Mouse (Mus musculus) hindbrain, postnatal 0 days (tissue): ENCODE measurements around the gene Fbxw5. TPM values are rescaled to one million over a fixed set of nuclear protein-coding genes. Genes with fewer than 3 reads are reported as not detected.

Experiments
- ATAC-seq: fragments of 200-750 bp; cut with Nextera tagmentation; 2 replicates; pipeline ENCODE4 v1.8.0; 2017; ENCODE audit warnings: mild to moderate bottlenecking, moderate TSS enrichment, moderate library complexity
- DNase-seq: peaks from one replicate; pipeline ENCODE4 v3.0.0-alpha.2; 2015; ENCODE audit warnings: low spot score
- H3K27ac ChIP-seq: fragments of 300-500 bp; sonication (generic); 2 replicates; pipeline ENCODE4 v1.5.1; 2014; ENCODE audit warnings: mild to moderate bottlenecking
- H3K27me3 ChIP-seq: fragments of 300-500 bp; sonication (generic); 2 replicates; pipeline ENCODE4 v1.6.1; 2014; ENCODE audit warnings: low read length, mixed read lengths; ENCODE audit not compliant: insufficient read depth
- H3K36me3 ChIP-seq: fragments of 300-500 bp; sonication (generic); 2 replicates; pipeline ENCODE4 v1.6.1; 2014; ENCODE audit warnings: low read length, mixed read lengths; ENCODE audit not compliant: insufficient read depth
- H3K4me1 ChIP-seq: fragments of 300-500 bp; sonication (generic); 2 replicates; pipeline ENCODE4 v1.6.1; 2014; ENCODE audit warnings: antibody characterized with exemption, low read length, mixed read lengths; ENCODE audit not compliant: insufficient read depth
- H3K4me2 ChIP-seq: fragments of 300-500 bp; sonication (generic); 2 replicates; pipeline ENCODE4 v1.6.1; 2014; ENCODE audit warnings: low read depth, mild to moderate bottlenecking, low read length, moderate library complexity, mixed read lengths
- H3K4me3 ChIP-seq: fragments of 300-500 bp; sonication (generic); 2 replicates; pipeline ENCODE4 v1.5.1; 2014; ENCODE audit warnings: low read length
- H3K9ac ChIP-seq: fragments of 300-500 bp; sonication (generic); replicated peaks from 2 replicates; pipeline ENCODE4 v1.6.1; 2014; ENCODE audit warnings: mild to moderate bottlenecking, low read length, moderate library complexity, mixed read lengths
- H3K9me3 ChIP-seq: fragments of 300-500 bp; sonication (generic); 2 replicates; pipeline ENCODE4 v1.6.1; 2016; ENCODE audit warnings: low read length, mixed read lengths
- CTCF ChIP-seq: IDR thresholded peaks from 2 replicates; pipeline ENCODE4 v1.5.1; 2016; ENCODE audit warnings: antibody characterized with exemption, control low read depth, low read depth
- WGBS: fragments of 180-500 bp; shearing (Covaris S2); extraction: QIAGEN DNeasy Blood & Tissue Kit; methylation state at CpG from one replicate; pipeline ENCODE4 v1.1.7; 2014; 5-methylcytosine and 5-hydroxymethylcytosine counted together
- polyA plus RNA-seq: library from polyadenylated mRNA; unstranded; fragments of >200 nt; fragmentation: Nextera tagmentation; extraction: Ambion mirVana; gene quantifications from 2 replicates; pipeline ENCODE4 v1.2.1, GENCODE M21; 2015
- total RNA-seq: library from RNA; depleted of rRNA; stranded (reverse); fragments of >200 nt; gene quantifications from 2 replicates; pipeline ENCODE4 v1.2.3, GENCODE M21; 2014

Gene Fbxw5
- total and polyA plus RNA-seq, 2 experiments from 2014 or later, result 102 to 140 TPM

DNA sequence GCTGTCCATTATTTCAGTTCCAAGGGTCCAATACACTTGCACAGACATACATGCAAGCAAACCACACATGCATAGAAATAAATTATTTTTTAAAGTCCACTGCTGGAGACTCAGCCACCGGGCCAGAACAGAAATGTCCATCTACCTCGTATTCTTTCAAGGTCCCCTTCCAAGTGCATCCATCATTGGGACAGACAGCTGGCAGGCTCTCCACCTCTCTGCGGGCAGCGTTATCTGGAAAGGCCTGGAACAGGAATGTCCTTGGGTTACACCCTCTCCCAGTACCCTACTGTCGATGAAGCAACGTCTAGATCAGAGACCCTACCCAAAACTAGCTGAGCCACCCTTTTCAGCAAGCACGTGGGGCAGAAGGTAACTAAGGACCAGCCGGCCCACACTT, 36.0 kb downstream of the Fbxw5 start:
- H3K36me3 ChIP-seq, result peaks cover 7% of the 10 kb centered on the region; the same call in 1 of the 2 replicates
- WGBS, result 93% methylated on average over 8 of the region's 8 CpGs
- H3K4me2 ChIP-seq, result no peak overlapping the region
- TF ChIP-seq CTCF, result no peak
- DNase-seq (no peak), ATAC-seq (no peak)
- no peaks in the 10 kb centered on the region for H3K27me3 ChIP-seq
- H3K9me3 ChIP-seq, result no peaks in the 10 kb centered on the region
- no peaks in the 10 kb centered on the region for H3K4me1 ChIP-seq
- H3K4me3 ChIP-seq, result no peak overlapping the region
- no peak overlapping the region for H3K27ac ChIP-seq
- no peak overlapping the region for H3K9ac ChIP-seq

DNA sequence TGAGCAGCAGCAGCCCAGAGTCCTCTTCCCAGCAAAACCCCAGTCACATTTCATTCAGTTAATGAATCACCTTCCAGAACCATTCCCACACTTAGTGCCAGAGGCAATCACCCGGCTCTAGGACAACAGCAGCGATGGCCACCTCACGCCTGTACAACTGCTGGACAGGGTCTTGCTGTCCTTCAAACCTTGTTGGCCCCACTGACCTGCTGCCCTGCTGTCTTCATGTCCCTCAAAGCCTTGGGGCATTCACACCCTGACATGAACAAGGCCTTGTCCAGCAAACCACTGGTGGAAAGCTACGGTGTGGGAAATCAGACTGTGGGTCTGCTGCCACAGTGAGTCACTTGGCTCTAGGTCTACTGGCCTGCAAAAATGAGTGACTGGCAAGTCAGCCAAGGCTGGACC, 40.0 kb downstream of the Fbxw5 start:
- no peak for ATAC-seq
- peaks cover 4% of the 10 kb centered on the region; the same call in 1 of the 2 replicates for H3K36me3 ChIP-seq
- no peak for DNase-seq
- H3K27ac ChIP-seq, result no peak overlapping the region
- TF ChIP-seq CTCF, result no peak
- H3K4me1 ChIP-seq, result no peaks in the 10 kb centered on the region
- no peaks in the 10 kb centered on the region for H3K27me3 ChIP-seq
- H3K9me3 ChIP-seq, result no peaks in the 10 kb centered on the region
- 93% methylated on average over 4 of the region's 4 CpGs for WGBS
- no peak overlapping the region for H3K4me3 ChIP-seq
- H3K4me2 ChIP-seq, result no peak overlapping the region
- H3K9ac ChIP-seq, result no peak overlapping the region

DNA sequence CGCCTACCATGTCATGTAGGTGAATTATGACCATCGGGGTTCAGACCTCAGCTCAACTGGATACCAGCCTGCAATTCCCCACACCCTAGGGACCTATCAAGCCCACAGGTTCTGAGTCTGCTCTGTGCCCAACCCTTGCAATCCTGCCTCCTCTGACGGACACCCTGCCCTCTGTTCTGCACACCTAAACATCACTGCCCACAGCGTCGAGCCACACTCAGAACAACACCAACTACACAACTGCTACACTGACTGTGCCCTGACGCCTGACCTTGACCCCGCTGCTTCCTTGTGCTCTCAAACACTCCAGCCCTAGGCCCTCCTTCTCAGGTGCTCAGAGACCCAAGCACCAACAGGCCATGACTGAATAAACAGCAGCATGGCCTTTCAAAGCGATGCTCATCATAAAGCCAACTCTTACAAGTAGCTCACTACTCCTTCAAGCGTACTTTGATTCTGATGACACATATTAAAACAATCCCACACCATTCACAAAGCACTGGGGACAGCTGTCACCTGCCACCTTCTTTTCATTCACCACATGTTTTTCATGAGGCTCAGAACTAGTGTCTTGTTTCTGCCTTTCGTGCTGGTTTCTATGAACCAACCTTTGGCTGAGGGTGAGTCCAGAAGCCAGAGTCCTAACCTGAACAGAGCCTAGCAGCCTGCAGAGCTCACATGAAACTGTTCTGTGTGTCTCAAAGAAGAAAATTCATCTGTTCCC, 41.3 kb downstream of the Fbxw5 start:
- Histone ChIP-seq H3K4me1 (no peaks in the 10 kb centered on the region), H3K9me3 (no peaks in the 10 kb centered on the region), H3K36me3 (no peaks in the 10 kb centered on the region), H3K4me3 (no peak overlapping the region), H3K9ac (no peak overlapping the region), H3K27ac (no peak overlapping the region), H3K27me3 (no peaks in the 10 kb centered on the region), H3K4me2 (no peak overlapping the region)
- no peak for DNase-seq
- WGBS, result 90% methylated on average over 10 of the region's 10 CpGs
- TF ChIP-seq CTCF, result no peak
- no peak for ATAC-seq

DNA sequence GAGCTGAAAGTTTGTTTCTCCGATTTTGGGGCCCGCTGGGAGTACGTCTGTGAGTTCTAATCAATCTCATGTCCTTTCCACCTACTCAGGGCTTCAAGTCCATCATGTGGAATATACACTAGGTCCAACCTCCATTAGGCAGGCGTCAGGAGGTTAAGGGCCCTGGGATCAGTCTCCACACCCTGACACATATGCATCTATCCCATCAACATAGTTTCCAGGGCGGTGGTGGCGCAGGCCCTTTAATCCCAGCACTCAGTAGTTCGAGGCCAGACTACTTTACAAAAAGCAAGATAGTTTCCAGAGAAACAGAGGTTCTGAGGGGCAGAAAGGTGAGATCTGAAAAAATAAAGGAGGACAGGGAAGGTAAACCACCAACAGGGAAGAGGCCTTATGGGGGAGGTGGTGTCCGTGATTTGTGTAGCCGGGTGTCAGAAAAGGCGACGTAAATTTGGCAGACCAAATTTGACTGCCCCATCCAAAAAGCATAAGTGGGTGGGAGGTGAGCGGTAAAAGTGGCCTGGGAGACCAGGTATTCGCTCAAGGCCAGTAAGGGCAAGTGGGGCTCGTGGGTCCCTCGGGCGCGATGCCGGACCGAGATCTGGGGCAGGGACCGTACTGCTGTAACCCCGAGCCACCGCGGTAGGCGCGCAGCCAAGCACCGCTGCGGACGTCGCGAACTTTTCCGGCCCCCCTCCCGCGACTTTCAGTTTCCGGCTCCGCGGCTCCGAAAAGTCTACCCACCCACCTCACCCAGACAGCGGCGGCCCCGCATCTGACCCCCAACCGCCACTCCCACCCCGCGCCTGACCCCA, 45.7 kb downstream of the Fbxw5 start:
- no peaks in the 10 kb centered on the region for H3K4me1 ChIP-seq
- TF ChIP-seq CTCF, result peak; percentile 9; the same call in 1 of the 2 replicates
- H3K36me3 ChIP-seq, result no peaks in the 10 kb centered on the region
- peak overlapping the region; percentile 65 for H3K4me3 ChIP-seq
- no peaks in the 10 kb centered on the region for H3K9me3 ChIP-seq
- peak overlapping the region; percentile 56 for H3K9ac ChIP-seq
- H3K27ac ChIP-seq, result peak overlapping the region; percentile 41; the same call in 1 of the 2 replicates
- DNase-seq (no peak), ATAC-seq (peak; percentile 53; the same call in 1 of the 2 replicates)
- peak overlapping the region; percentile 82 for H3K4me2 ChIP-seq
- H3K27me3 ChIP-seq, result no peaks in the 10 kb centered on the region
- WGBS, result 10% methylated on average over 36 of the region's 43 CpGs

DNA sequence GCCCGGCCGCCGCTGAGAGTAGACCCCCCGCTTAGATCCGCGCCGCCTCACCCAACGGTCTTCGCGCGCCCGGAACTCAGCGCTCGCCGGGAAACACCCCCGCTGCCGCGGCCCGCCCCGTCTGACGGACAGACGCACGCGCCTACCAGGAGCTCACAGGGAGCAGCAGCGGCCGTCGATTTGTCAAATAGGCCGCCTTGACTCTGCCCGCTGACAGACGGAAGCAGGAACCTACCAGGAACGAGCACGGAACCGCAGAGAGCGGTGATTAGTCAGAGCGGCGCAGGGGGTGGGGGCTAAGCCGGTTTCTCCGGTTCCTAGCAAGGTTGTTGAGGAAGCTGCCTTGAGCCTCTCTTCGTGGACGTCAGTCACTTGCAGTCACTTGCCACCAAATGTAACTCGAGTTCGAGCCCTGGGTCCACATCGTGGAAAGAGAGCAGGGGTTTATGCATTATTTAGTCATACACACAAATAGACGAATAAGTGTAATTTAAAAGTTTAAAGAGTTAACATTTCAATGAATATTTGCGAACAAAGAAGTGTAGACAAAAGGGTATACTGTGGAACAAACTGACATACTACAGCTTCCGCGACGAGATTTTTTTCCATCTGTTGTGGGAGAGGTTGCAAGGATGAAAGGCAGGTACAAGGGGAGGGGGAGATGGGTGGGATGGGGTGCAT, 46.4 kb downstream of the Fbxw5 start, which contains the start of gene Traf2:
Traf2 (minus strand) TSS at position 130 of the 681 bp plus-strand sequence.
- H3K9ac ChIP-seq, result peak within 1 kb of the TSS; percentile 56
- peak within 1 kb of the TSS; percentile 41; the same call in 1 of the 2 replicates for H3K27ac ChIP-seq
- TF ChIP-seq CTCF, result no peak
- peak within 1 kb of the TSS; percentile 82 for H3K4me2 ChIP-seq
- DNase-seq (peak; percentile 99), ATAC-seq (peak; percentile 99)
- H3K4me1 ChIP-seq, result no peaks in the 10 kb centered on the region
- no peaks in the 10 kb centered on the region for H3K36me3 ChIP-seq
- 3% methylated on average over 48 of the region's 48 CpGs for WGBS
- H3K9me3 ChIP-seq, result no peaks in the 10 kb centered on the region
- H3K27me3 ChIP-seq, result no peaks in the 10 kb centered on the region
- H3K4me3 ChIP-seq, result peak within 1 kb of the TSS; percentile 65
